Mouse (Mus musculus) induced T-regulatory cell, adult 2 months (primary cell): ENCODE measurements around the gene Hoga1.

Experiments used
- DNase-seq: peaks from one replicate; pipeline ENCODE4 v3.0.0-alpha.2; 2012; ENCODE audit warnings: low read depth

Hoga1 gene

GRCm38 (mm10) chr19:42045269-42046102, at the start of gene Hoga1:
Gene Hoga1 (plus strand): TSS chr19:42045610.
- DNase-seq = peak; percentile 73

- DNase-seq = no peak
Measured at GRCm38 (mm10) chr19:41997090-41997489, 48.3 kb upstream of the Hoga1 start.

GRCm38 (mm10) chr19:41998770-41999548, 46.5 kb upstream of the Hoga1 start:
- DNase-seq = no peak

DNA sequence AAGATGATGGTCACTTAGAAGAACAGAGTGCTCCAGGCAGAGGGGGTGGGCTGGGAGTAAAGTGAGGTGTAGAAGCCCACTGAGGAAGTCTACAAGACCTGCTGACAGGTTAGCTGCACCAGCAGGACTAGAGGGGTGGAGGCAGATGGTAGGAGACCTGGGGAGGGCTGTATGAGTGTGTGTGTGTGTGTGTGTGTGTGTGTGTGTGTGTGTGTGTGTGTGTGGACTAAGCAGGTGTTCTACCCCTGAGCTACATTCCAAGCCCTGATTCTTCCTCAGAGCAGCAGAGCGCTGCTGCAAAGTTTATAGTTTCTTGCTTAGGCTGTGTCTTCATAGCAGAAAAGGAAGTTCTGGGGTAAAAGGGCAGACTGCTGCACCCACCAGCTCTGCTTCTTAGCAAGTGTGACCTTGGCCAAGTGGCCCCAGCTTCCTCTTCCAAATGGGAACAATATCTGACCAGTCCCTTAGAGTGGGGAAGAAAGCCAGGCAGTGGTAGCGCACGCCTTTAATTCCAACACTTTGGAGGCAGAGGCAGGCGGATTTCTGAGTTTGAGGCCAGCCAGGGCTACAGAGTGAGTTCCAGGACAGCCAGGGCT, 45.6 kb upstream of the Hoga1 start:
- no peak for DNase-seq

DNA sequence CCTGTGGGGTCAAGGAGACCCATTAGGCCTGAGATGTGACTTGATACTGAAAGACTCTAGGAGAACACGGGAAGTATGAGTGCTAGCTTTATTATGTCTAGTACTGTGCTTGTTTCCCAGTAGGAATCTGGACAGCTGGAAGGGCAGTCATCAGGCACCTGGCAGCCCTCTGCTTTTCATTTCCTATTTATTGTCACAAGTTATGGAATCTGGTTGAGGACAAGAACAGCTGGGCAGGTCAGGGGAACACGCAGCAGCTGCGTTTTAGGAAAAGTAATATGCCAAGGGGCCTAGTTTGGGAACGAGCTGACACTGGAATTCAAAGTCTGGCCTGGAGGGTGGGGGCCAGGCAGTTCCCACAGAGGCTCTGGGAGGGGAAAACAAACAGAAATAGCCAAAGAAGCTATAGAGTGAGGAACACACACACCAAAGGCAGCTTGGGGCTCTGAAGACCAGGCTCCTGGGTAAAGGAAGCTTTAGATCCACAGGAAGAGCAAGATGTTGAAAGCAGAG, 44.9 kb upstream of the Hoga1 start:
- DNase-seq = no peak

DNA sequence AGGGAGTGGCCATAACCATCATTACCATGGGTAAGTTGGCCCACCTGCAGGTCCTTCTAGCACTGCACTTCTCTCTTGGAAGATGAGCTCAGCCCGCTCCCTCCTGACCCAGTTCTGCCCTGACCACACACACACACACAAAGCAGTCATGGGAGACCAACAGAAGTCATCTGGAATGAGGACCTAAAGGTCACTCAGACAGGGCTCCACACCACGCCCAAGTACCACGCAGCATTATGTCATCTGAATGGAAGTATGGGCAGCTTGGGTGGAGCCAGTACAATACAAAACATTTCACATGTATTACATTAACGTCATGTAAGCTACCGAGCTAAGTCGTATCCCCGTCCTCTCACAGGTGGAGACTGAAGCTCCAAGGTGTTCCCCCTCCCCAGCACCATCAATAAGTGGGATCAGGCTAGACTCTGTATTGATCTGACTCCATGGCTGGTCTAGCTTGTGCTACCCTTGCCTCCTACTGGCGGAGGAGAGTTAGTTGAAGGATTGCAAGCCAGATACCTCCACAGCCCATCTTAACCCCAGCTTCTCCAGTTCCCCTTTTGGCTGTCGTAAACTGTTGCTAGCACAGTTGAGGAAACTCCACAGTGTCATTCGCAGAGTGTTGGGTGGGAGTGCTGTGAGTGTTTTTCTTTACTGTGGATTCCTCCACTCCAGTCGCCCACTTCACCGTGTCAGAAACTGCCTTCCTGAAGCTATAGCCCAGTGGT, 44.0 kb upstream of the Hoga1 start:
- no peak for DNase-seq

GRCm38 (mm10) chr19:42004258-42004657, 41.2 kb upstream of the Hoga1 start:
- no peak for DNase-seq

- no peak for DNase-seq
Measured at GRCm38 (mm10) chr19:42005616-42006015, 39.8 kb upstream of the Hoga1 start.

- no peak for DNase-seq
Measured at GRCm38 (mm10) chr19:42006568-42006967, 38.8 kb upstream of the Hoga1 start.

DNA sequence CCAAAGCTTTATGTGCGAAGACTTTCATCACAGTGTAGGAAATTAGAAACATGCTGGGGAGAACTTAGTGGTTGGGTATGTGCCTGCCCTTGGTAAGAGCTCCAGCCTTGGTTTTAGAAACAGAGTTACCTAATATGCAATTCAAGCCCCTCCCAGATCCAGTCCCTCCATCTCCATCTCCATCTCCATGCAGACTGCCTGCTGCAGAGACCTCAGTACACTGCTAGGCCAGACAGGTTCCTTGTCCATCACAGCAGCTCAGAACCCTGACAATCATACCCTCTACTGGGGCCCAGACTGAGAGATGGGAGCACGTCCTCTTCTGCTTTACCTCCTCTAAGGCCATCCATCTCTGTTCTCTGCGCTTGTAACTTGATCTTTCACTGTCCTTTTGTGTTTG, 36.8 kb upstream of the Hoga1 start:
- DNase-seq = no peak

GRCm38 (mm10) chr19:42009067-42009466, 36.3 kb upstream of the Hoga1 start:
- DNase-seq = no peak

GRCm38 (mm10) chr19:42010436-42010835, 35.0 kb upstream of the Hoga1 start:
- no peak for DNase-seq

DNA sequence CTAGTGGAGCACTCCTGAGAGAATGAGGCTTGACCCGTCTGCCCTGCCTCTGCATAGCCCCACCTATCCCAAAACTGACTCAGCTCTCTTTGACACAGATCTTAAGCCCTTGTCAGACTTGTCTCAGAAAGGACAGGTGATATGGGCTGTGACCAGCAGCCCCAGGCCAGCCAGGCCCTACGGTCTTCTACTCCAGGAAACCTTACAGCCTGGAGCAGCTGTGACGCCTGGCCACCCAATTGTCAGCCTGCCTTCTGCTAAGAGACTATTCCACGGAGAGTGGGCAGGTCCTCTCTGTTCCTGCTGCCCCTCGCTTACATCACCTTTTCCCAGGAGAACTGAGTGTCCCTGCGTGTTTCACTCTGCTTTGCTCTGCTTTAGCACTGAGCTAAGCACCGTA, 34.3 kb upstream of the Hoga1 start:
- no peak for DNase-seq

GRCm38 (mm10) chr19:42014231-42014825, 31.1 kb upstream of the Hoga1 start:
- no peak for DNase-seq

DNA sequence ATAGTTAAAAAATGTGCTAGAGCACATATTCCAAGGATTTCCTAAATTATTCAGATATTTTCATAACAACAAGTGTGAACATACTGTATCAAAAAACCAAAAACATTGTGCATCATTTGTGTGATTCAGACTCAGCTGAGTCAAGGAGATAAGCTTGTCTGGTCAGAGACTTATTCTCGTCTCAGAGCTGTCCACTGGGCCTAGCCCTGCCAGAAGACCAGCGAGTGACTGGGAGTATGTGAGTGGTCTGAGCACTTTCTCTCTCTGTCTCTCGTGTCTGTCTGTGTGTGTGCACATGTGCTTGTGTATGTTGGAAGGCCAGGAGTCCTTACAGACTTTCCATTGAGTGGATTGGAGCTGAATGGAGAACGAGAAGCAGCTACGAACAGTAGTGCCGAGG, 30.4 kb upstream of the Hoga1 start:
- DNase-seq = no peak

- DNase-seq = no peak
Measured at GRCm38 (mm10) chr19:42016251-42016650, 29.2 kb upstream of the Hoga1 start.

DNA sequence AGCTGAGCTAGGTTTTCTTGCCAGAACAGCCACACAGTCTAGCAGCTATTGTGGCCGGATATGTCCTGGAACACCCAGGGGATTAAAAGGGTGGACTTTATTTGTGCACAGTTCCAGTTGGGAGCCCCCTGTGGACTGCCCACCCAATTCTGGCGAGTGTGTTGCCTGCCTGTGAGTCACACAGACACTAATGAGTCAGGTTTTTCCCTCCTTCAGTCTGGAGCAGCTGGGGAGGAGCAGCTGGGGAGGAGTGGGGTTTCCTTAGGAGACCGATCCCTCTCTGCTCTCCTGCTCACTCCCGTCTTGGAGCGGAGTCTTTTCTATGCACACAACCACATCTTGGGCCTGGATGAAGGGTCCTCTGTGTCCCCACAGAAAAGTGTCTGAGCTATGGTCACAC, 28.6 kb upstream of the Hoga1 start:
- no peak for DNase-seq

- DNase-seq = no peak
Measured at GRCm38 (mm10) chr19:42017399-42018247, 27.8 kb upstream of the Hoga1 start.

DNA sequence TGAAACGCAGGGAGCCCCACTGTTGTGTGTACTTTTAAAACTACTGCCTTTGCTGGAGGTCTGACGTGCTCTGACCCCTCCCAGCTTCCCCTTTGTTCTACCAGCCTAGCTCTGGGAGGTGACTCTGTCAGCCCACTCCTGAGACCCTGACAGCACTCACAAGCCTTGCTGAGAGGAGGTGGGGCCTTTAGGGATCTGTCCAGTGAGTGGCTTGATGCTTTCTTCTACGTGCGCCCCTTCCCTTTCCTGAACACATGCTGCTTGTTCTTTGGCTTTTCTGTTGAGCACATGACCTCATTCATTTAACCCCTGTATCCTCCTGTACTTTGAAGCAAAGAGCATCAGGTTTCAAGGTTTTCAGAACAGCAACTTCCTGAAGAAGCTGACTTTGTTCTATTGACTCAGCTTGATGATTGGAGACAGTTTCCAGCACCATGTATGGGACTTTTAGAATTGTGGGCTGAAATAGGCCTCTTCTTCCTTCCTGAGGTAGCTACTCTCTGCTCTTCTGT, 26.3 kb upstream of the Hoga1 start:
- DNase-seq = peak; percentile 38
